Mouse (Mus musculus): Measurements from ENCODE around the gene Derl3.

DNA sequence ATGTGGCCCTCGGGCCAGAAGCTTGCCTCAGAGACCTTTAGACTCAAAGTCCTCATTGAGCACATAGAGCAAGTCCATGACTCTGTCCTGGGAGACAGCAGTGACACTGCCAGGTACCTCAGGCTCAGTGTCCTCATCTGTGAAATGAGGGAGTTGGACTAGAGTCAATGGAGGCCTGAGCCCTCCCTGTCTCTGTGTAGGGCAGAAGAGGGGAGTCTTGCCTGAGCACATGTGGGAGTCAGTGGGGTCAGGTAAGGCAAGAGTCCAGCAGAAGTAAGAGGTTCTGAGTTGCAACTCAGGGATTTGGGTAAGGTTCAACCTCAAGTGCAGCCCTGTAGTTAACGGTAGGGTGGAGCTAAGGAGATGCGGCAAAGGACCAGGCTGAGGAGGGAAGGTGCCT is 36.2 kb upstream of the Derl3 start:
- no peak for TF ChIP-seq POLR2A (IDR thresholded peaks at IDR 0.05; ENCODE audit: insufficient read depth, low read depth, low read length)
- TF ChIP-seq CTCF (IDR thresholded peaks at IDR 0.05; ENCODE audit: insufficient read depth, low read depth, low read length), result no peak

All from olfactory bulb, adult 2 months (tissue).